Comparison of ENCODE assay signal across 20 mouse cellular contexts in the genomic region with DNA sequence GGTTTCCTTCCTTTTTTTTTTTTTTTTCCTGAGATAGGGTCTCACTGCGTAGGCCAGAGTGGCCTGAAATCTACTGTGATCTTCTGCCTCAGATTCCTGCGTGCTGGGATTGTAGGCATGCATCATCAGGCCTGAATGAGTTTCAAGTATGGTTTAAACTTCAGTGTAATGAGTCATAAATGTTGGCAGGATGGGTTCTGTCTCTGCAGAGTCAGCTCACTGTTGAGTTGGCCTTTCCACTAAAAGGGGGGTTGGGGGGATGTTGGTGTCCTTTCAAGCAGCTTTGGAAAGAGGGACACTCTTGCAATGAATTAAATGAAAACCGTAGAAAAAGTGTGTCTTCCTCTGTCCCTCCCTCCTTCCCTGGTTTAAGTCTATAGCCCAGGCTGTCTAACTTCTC. TPM values are rescaled to one million over a fixed set of nuclear protein-coding genes. Genes with fewer than 3 reads are reported as not detected.
DNase-seq lines count a peak whose midpoint lies in the region; TF ChIP-seq lines count a peak whose summit lies in the region.
"Had no signal": no experiment of that assay in that cellular context is flagged by ENCODE, and none has a peak within 500 bp of the region (broad histone marks: within the 10 kb centered on the region; RNA-seq: fewer than 3 reads in every experiment).

No protein-coding gene starts in this region.

- intact Hi-C loops in heart, postnatal 14 days (cut with DNase I): no loop called here

- H3K36me3 ChIP-seq in ES-Bruce4 (ENCODE audit: control insufficient read depth, insufficient read depth, low read length, poor library complexity, severe bottlenecking): peaks cover 58% of the 10 kb centered on the region

- no peak for TF ChIP-seq EP300 in ES-Bruce4 (IDR thresholded peaks at IDR 0.05; ENCODE audit: insufficient read depth, low read depth, low read length)

- H3K27me3 ChIP-seq in ES-Bruce4 (ENCODE audit: control insufficient read depth, insufficient read depth, low read length, poor library complexity, severe bottlenecking): no peaks in the 10 kb centered on the region
- H3K27me3 ChIP-seq: CH12.LX; heart, embryonic 13.5 days; hindbrain, embryonic 15.5 days; liver, embryonic 12.5 days had no signal

- no peak overlapping the region for H3K9ac ChIP-seq in ES-Bruce4 (ENCODE audit: low read depth, poor library complexity, severe bottlenecking)
- H3K9ac ChIP-seq: heart, embryonic 13.5 days; hindbrain, embryonic 15.5 days; liver, embryonic 12.5 days had no signal

- TF ChIP-seq CTCF in ES-Bruce4 (IDR thresholded peaks at IDR 0.05; ENCODE audit: low read depth, low read length): no peak

- no peak for TF ChIP-seq POLR2A in ES-Bruce4 (IDR thresholded peaks at IDR 0.05; ENCODE audit: insufficient read depth, low read length)

- H3K4me1 ChIP-seq in ES-Bruce4 (ENCODE audit: control insufficient read depth, insufficient read depth, low read length): no peaks in the 10 kb centered on the region
- H3K4me1 ChIP-seq: heart, embryonic 13.5 days; hindbrain, embryonic 15.5 days; midbrain, embryonic 10.5 days had no signal

- peak overlapping the region; percentile 76; the same call in 1 of the 2 replicates for H3K27ac ChIP-seq in ES-Bruce4 (ENCODE audit: insufficient read depth, low read length)
- H3K27ac ChIP-seq: heart, embryonic 13.5 days; hindbrain, embryonic 15.5 days; liver, embryonic 12.5 days; midbrain, embryonic 10.5 days had no signal

- no peak overlapping the region for H3K4me3 ChIP-seq in ES-Bruce4 (ENCODE audit: low read depth, low read length)
- H3K4me3 ChIP-seq: heart, embryonic 13.5 days; hindbrain, embryonic 15.5 days; liver, embryonic 12.5 days; midbrain, embryonic 10.5 days had no signal

- DNase-seq in heart, adult 9 months (ENCODE audit: low spot score in 2 of 2): peak; percentile 9 to 33
- no peak for DNase-seq in heart, postnatal 14 days
- DNase-seq in 3134 (ENCODE audit: extremely low read depth, insufficient read length, low spot score): peak; percentile 67
- DNase-seq in adrenal gland, postnatal 25 days: peak; percentile 8
- DNase-seq in cerebellum, postnatal 14 days: no peak
- DNase-seq in spleen, adult 12 weeks (ENCODE audit: low spot score): no peak
- DNase-seq: cerebellum, adult 9-10 months; kidney, adult 18-20 months; kidney, postnatal 36 days; lung, postnatal 14 days had no signal

- H3K9me3 ChIP-seq in ES-Bruce4 (replicated peaks; ENCODE audit: control insufficient read depth, insufficient read depth, low read length, poor library complexity, severe bottlenecking): no peaks in the 10 kb centered on the region
- H3K9me3 ChIP-seq: heart, embryonic 13.5 days; hindbrain, embryonic 15.5 days; liver, embryonic 12.5 days; midbrain, embryonic 10.5 days had no signal

RNA-seq across cellular contexts. Expression of a gene that starts 9.5 kb away (rescaled TPM):
- 10 to 100 TPM; 42.3 to 44.4 TPM for total RNA-seq in heart, postnatal 14 days (2021)
- polyA plus RNA-seq in ES-Bruce4 (2011; ENCODE audit: insufficient read depth, insufficient read length, low read depth, missing spikeins): 61.9 and 69.0 TPM in 2 replicates
- total RNA-seq in adrenal gland, postnatal 25 days (2021): 70.4 and 85.8 TPM in 2 replicates

RNA-seq across cellular contexts. Expression of a gene that starts 9.6 kb away (rescaled TPM):
- 10 to 100 TPM in 1 of 2 experiments, 1 to 10 TPM in 1; 9.7 to 10.7 TPM for total RNA-seq in heart, postnatal 14 days (2021)
- polyA plus RNA-seq in ES-Bruce4 (2011; ENCODE audit: insufficient read depth, insufficient read length, low read depth, missing spikeins): 27.7 and 29.2 TPM in 2 replicates
- total RNA-seq in adrenal gland, postnatal 25 days (2021): 28.4 and 30.2 TPM in 2 replicates

RNA-seq across cellular contexts. Expression of a gene that starts 36.1 kb away (rescaled TPM):
- not detected for total RNA-seq in heart, postnatal 14 days (2021)
- polyA plus RNA-seq in ES-Bruce4 (2011; ENCODE audit: insufficient read depth, insufficient read length, low read depth, missing spikeins): not detected in 2 replicates
- not detected in 2 replicates for total RNA-seq in adrenal gland, postnatal 25 days (2021)
- total RNA-seq: left cerebral cortex, postnatal 25 days; neutrophil, adult 5-6 weeks had no signal
- polyA plus RNA-seq: embryonic facial prominence, embryonic 11.5 days; forebrain, embryonic 11.5 days; heart, embryonic 13.5 days; liver, embryonic 12.5 days; midbrain, embryonic 10.5 days had no signal

RNA-seq across cellular contexts. Expression of a gene that starts 38.4 kb away (rescaled TPM):
- total RNA-seq in heart, postnatal 14 days (2021): 10 to 100 TPM; 25.9 to 28.5 TPM
- polyA plus RNA-seq in ES-Bruce4 (2011; ENCODE audit: insufficient read depth, insufficient read length, low read depth, missing spikeins): 56.2 and 56.8 TPM in 2 replicates
- 50.7 and 51.4 TPM in 2 replicates for total RNA-seq in adrenal gland, postnatal 25 days (2021)

RNA-seq across cellular contexts. Expression of a gene that starts 38.6 kb away (rescaled TPM):
- 10 to 100 TPM; 19.5 to 23.6 TPM for total RNA-seq in heart, postnatal 14 days (2021)
- 18.5 and 22.1 TPM in 2 replicates for polyA plus RNA-seq in ES-Bruce4 (2011; ENCODE audit: insufficient read depth, insufficient read length, low read depth, missing spikeins)
- total RNA-seq in adrenal gland, postnatal 25 days (2021): 34.9 and 42.5 TPM in 2 replicates

Comparison
In these comparisons a context has a peak if more than half of its experiments do, and no peak if none do; other contexts are left out.
1. DNase-seq: peak in heart, adult 9 months (2 of 2), 3134 (single experiment) and adrenal gland, postnatal 25 days (single experiment); none in heart, postnatal 14 days (0 of 2), cerebellum, postnatal 14 days (0 of 2) and spleen, adult 12 weeks (single experiment).